Mouse (Mus musculus) embryonic facial prominence, embryonic 14.5 days (tissue): ENCODE measurements around the gene Zbtb4. TPM values are rescaled to one million over a fixed set of nuclear protein-coding genes. Genes with fewer than 3 reads are reported as not detected.

Experiments used
- ATAC-seq: fragments of 200-750 bp; cut with Nextera tagmentation; 2 replicates; pipeline ENCODE4 v1.8.0; 2017; ENCODE audit warnings: low read depth, moderate number of reproducible peaks, moderate TSS enrichment
- DNase-seq: peaks from one replicate; pipeline ENCODE4 v3.0.0-alpha.2; 2015; ENCODE audit warnings: low spot score
- H3K27ac ChIP-seq: fragments of 300-500 bp; sonication (generic); replicated peaks from 2 replicates; pipeline ENCODE4 v1.5.1; 2014; ENCODE audit warnings: low read depth, mild to moderate bottlenecking, low read length, moderate library complexity
- H3K27me3 ChIP-seq: fragments of 300-500 bp; sonication (generic); replicated peaks from 2 replicates; pipeline ENCODE4 v1.6.1; 2014; ENCODE audit warnings: low read length; ENCODE audit not compliant: control insufficient read depth, insufficient read depth
- H3K36me3 ChIP-seq: fragments of 300-500 bp; sonication (generic); 2 replicates; pipeline ENCODE4 v1.6.1; 2014; ENCODE audit warnings: low read length, mixed read lengths; ENCODE audit not compliant: control insufficient read depth, insufficient read depth
- H3K4me1 ChIP-seq: fragments of 300-500 bp; sonication (generic); 2 replicates; pipeline ENCODE4 v1.6.1; 2014; ENCODE audit warnings: antibody characterized with exemption, low read length; ENCODE audit not compliant: control insufficient read depth, insufficient read depth
- H3K4me2 ChIP-seq: fragments of 300-500 bp; sonication (generic); 2 replicates; pipeline ENCODE4 v1.6.1; 2014; ENCODE audit warnings: low read depth, mild to moderate bottlenecking, low read length, moderate library complexity, mixed read lengths
- H3K4me3 ChIP-seq: fragments of 300-500 bp; sonication (generic); 2 replicates; pipeline ENCODE4 v1.5.1; 2014; ENCODE audit warnings: low read depth, mild to moderate bottlenecking, low read length
- H3K9ac ChIP-seq: fragments of 300-500 bp; sonication (generic); 2 replicates; pipeline ENCODE4 v1.6.1; 2014; ENCODE audit warnings: low read depth, mild to moderate bottlenecking, low read length, moderate library complexity, mixed read lengths
- H3K9me3 ChIP-seq: fragments of 300-500 bp; sonication (generic); 2 replicates; pipeline ENCODE4 v1.6.1; 2016; ENCODE audit warnings: low read length; ENCODE audit not compliant: control insufficient read depth
- WGBS: fragments of 180-500 bp; shearing (Covaris S2); extraction: QIAGEN DNeasy Blood & Tissue Kit; methylation state at CpG from one replicate; pipeline ENCODE4 v1.1.7; 2014; 5-methylcytosine and 5-hydroxymethylcytosine counted together
- polyA plus RNA-seq: library from polyadenylated mRNA; unstranded; fragments of >200 nt; fragmentation: Nextera tagmentation; extraction: Ambion mirVana; gene quantifications from 2 replicates; pipeline ENCODE4 v1.2.1, GENCODE M21; 2014

Zbtb4 gene
- polyA plus RNA-seq, result 3.5 and 3.9 TPM in 2 replicates

- no peaks in the 10 kb centered on the region for H3K9me3 ChIP-seq
Measured at GRCm38 (mm10) chr11:69765221-69766125, at the start of gene Zbtb4. Gene Zbtb4, plus strand, starts transcription at chr11:69765912.

DNA sequence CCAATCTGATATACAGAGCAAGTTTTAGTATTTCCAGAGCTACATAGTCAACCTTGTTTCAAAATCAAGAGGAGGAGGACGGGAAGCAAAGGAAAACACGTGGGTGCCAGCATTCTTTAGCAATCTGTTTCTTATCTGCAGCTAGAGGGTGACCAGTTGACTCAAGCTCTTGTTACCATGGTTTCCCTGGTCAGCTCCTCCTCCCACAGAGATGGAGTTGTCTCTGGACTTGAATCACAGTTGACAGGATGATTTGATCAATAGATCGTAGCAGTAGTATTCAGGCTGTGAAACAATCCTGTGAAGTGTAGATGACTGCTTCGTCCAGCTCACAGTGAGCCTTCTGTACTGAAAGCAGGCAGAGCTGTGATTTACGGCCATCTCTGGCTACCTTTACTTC is 49.8 kb upstream of the Zbtb4 start:
- peaks cover 8% of the 10 kb centered on the region; the same call in 1 of the 2 replicates for H3K4me1 ChIP-seq
- H3K9me3 ChIP-seq, result peaks cover 3% of the 10 kb centered on the region; the same call in 1 of the 2 replicates
- no peaks in the 10 kb centered on the region for H3K36me3 ChIP-seq
- DNase-seq (peak; percentile 52), ATAC-seq (no peak)
- WGBS, result 21% methylated on average over 5 of the region's 5 CpGs
- no peaks in the 10 kb centered on the region for H3K27me3 ChIP-seq
- peak overlapping the region; percentile 58 for H3K27ac ChIP-seq
- H3K9ac ChIP-seq, result no peak overlapping the region
- no peak overlapping the region for H3K4me3 ChIP-seq
- no peak overlapping the region for H3K4me2 ChIP-seq

More at GRCm38 (mm10) chr11:69765221-69766125, at the start of gene Zbtb4:
- Histone ChIP-seq H3K4me1 (peaks cover 2% of the 10 kb centered on the region; the same call in 1 of the 2 replicates), H3K4me2 (peak within 1 kb of the TSS; percentile 68), H3K27me3 (no peaks in the 10 kb centered on the region), H3K27ac (peak within 1 kb of the TSS; percentile 93), H3K36me3 (no peaks in the 10 kb centered on the region), H3K4me3 (peak within 1 kb of the TSS; percentile 92), H3K9ac (peak within 1 kb of the TSS; percentile 98)
- WGBS, result 34% methylated on average over 18 of the region's 55 CpGs
- ATAC-seq (peak; percentile 71), DNase-seq (peak; percentile 49)

DNA sequence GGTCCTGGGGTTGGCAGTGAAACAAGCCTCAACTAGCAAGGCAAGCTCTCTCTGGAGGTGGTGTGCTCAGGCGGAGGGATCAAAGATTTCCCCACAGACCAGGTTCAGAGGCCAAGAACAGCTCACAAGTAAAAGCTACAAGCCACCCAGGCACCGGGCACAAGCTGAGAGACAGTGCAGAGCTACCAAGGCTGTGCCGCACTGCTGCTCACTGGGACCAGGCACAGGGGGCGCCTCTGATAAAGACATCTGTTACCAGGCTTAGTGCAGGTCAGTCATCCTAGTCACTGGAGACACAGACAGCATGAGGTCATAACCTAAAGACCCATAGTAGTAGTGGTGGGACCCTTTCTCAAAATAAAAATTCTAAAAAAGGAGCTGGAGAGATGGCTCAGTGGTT is 48.8 kb upstream of the Zbtb4 start:
- no peak overlapping the region for H3K27ac ChIP-seq
- H3K27me3 ChIP-seq, result no peaks in the 10 kb centered on the region
- H3K9ac ChIP-seq, result no peak overlapping the region
- H3K4me2 ChIP-seq, result no peak overlapping the region
- 67% methylated on average over 4 of the region's 4 CpGs for WGBS
- no peak for DNase-seq
- H3K4me3 ChIP-seq, result no peak overlapping the region
- no peaks in the 10 kb centered on the region for H3K36me3 ChIP-seq
- no peak for ATAC-seq
- peaks cover 3% of the 10 kb centered on the region; the same call in 1 of the 2 replicates for H3K9me3 ChIP-seq
- H3K4me1 ChIP-seq, result peaks cover 8% of the 10 kb centered on the region; the same call in 1 of the 2 replicates

DNA sequence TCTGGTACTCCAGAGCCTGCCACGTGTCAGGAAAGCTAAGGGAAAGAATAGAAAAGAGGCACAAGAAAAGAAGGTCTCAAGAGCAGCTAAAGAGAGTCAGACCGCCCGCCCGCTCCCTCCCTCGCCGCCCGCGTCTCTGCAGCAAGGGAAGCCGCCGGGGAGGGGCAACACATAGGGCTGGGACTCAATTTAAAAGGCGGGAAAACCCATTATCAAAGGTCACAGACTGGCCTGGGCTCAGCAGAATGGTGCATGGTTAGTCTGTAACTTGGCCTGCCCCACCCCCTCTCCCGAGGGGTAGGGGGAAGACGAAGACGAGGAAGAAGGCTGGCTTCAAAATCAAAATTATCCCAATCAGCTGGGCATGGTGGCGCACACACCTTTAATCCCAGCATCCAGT is 47.1 kb upstream of the Zbtb4 start:
- peaks cover 3% of the 10 kb centered on the region; the same call in 1 of the 2 replicates for H3K9me3 ChIP-seq
- H3K36me3 ChIP-seq, result no peaks in the 10 kb centered on the region
- 30% methylated on average over 14 of the region's 15 CpGs for WGBS
- no peak overlapping the region for H3K4me3 ChIP-seq
- peak overlapping the region; percentile 25; the same call in 1 of the 2 replicates for H3K9ac ChIP-seq
- no peaks in the 10 kb centered on the region for H3K27me3 ChIP-seq
- peaks cover 8% of the 10 kb centered on the region; the same call in 1 of the 2 replicates for H3K4me1 ChIP-seq
- H3K27ac ChIP-seq, result no peak overlapping the region
- no peak for ATAC-seq
- DNase-seq, result no peak
- H3K4me2 ChIP-seq, result peak overlapping the region; percentile 20; the same call in 1 of the 2 replicates

DNA sequence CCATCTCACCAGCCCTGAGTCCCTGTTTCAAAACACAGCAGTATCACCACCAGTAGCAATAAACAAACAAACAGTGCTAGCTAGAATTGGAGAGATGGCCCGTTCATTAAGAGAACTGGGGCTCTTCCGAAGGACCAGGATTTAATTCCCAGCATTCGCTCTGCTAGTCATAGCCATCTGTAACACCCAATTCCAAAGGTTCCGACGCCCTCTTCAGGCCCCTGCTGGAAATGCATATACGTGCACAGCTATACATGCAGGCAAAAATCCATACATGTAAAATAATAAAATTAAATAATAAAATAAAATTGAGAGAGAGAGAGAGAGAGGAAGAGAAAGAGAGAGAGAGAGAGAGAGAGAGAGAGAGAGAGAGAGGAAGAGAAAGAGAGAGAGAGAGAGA is 46.3 kb upstream of the Zbtb4 start:
- no peaks in the 10 kb centered on the region for H3K27me3 ChIP-seq
- H3K9ac ChIP-seq, result no peak overlapping the region
- no peak overlapping the region for H3K4me2 ChIP-seq
- ATAC-seq, result no peak
- no peaks in the 10 kb centered on the region for H3K36me3 ChIP-seq
- peaks cover 8% of the 10 kb centered on the region; the same call in 1 of the 2 replicates for H3K4me1 ChIP-seq
- no peak for DNase-seq
- 75% methylated on average over 6 of the region's 6 CpGs for WGBS
- H3K27ac ChIP-seq, result no peak overlapping the region
- no peak overlapping the region for H3K4me3 ChIP-seq
- peaks cover 3% of the 10 kb centered on the region; the same call in 1 of the 2 replicates for H3K9me3 ChIP-seq

DNA sequence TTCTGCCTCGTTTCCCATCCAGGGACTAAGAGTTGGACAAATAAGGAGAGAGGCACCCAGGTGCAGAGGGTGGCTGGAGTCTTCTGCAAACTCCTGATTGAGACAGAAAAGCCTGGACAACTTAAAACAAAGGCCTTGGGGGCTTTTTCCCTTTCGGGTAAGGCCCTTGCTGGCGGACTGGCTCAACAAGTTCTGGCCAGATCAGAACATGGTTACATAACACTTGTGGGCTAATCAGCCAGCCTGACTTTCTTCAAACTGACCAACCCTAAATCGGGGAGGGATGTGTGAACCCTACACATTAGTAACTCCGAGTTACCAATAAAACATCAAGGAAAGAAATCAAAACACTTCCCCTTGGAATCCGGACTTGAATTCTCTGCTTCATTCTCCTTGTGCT is 44.9 kb upstream of the Zbtb4 start:
- Histone ChIP-seq H3K4me3 (no peak overlapping the region), H3K4me1 (peaks cover 7% of the 10 kb centered on the region; the same call in 1 of the 2 replicates), H3K9me3 (no peaks in the 10 kb centered on the region), H3K27ac (no peak overlapping the region), H3K9ac (no peak overlapping the region), H3K36me3 (no peaks in the 10 kb centered on the region), H3K27me3 (no peaks in the 10 kb centered on the region), H3K4me2 (no peak overlapping the region)
- DNase-seq, result no peak
- ATAC-seq, result no peak
- WGBS, result 68% methylated on average over 6 of the region's 6 CpGs

GRCm38 (mm10) chr11:69723074-69723473 is 42.6 kb upstream of the Zbtb4 start:
- no peak overlapping the region for H3K9ac ChIP-seq
- ATAC-seq, result no peak
- 51% methylated on average over 2 of the region's 2 CpGs for WGBS

GRCm38 (mm10) chr11:69725951-69726350 is 39.8 kb upstream of the Zbtb4 start:
- Histone ChIP-seq H3K27me3 (no peaks in the 10 kb centered on the region), H3K9ac (no peak overlapping the region), H3K27ac (no peak overlapping the region), H3K9me3 (no peaks in the 10 kb centered on the region), H3K4me1 (no peaks in the 10 kb centered on the region), H3K36me3 (no peaks in the 10 kb centered on the region), H3K4me2 (no peak overlapping the region), H3K4me3 (no peak overlapping the region)
- DNase-seq (no peak), ATAC-seq (no peak)
- 23% methylated on average over 5 of the region's 5 CpGs for WGBS

More at GRCm38 (mm10) chr11:69723074-69723473, 42.6 kb upstream of the Zbtb4 start:
- Histone ChIP-seq H3K27ac (no peak overlapping the region), H3K27me3 (no peaks in the 10 kb centered on the region), H3K4me1 (peaks cover 4% of the 10 kb centered on the region; the same call in 1 of the 2 replicates), H3K36me3 (no peaks in the 10 kb centered on the region), H3K4me2 (no peak overlapping the region), H3K9me3 (no peaks in the 10 kb centered on the region), H3K4me3 (no peak overlapping the region)
- DNase-seq, result no peak
